19 mouse cellular contexts compared by ENCODE assay signal in genomic region chr7:49545706-49546097, GRCm38 (mm10).
DNase-seq lines count a peak whose midpoint lies in the region; ATAC-seq and TF ChIP-seq lines count a peak whose summit lies in the region.
"Had no signal": no experiment of that assay in that cellular context is flagged by ENCODE, and none has a peak within 500 bp of the region (broad histone marks: within the 10 kb centered on the region; RNA-seq: fewer than 3 reads in every experiment).

No protein-coding gene starts in this region.

- no peaks in the 10 kb centered on the region for H3K9me3 ChIP-seq in heart, embryonic 10.5 days
- H3K9me3 ChIP-seq in hindbrain, embryonic 10.5 days, result no peaks in the 10 kb centered on the region
- no peaks in the 10 kb centered on the region for H3K9me3 ChIP-seq in hindbrain, embryonic 12.5 days (replicated peaks)
- H3K9me3 ChIP-seq in midbrain, embryonic 10.5 days (replicated peaks), result no peaks in the 10 kb centered on the region
- no peaks in the 10 kb centered on the region for H3K9me3 ChIP-seq in midbrain, postnatal 0 days (ENCODE audit: low read length)
- no peaks in the 10 kb centered on the region for H3K9me3 ChIP-seq in embryonic facial prominence, embryonic 10.5 days
- H3K9me3 ChIP-seq: neural tube, embryonic 13.5 days; stomach, embryonic 15.5 days had no signal

- H3K27ac ChIP-seq in heart, embryonic 10.5 days, result peak overlapping the region; percentile 89
- peak overlapping the region; percentile 79; the same call in 1 of the 2 replicates for H3K27ac ChIP-seq in hindbrain, embryonic 10.5 days
- no peak overlapping the region for H3K27ac ChIP-seq in hindbrain, embryonic 12.5 days
- peak overlapping the region; percentile 78; the same call in 1 of the 2 replicates for H3K27ac ChIP-seq in midbrain, embryonic 10.5 days (replicated peaks)
- H3K27ac ChIP-seq in midbrain, postnatal 0 days (ENCODE audit: low read depth, low read length), result no peak overlapping the region
- peak overlapping the region; percentile 73; the same call in 1 of the 2 replicates for H3K27ac ChIP-seq in embryonic facial prominence, embryonic 10.5 days (replicated peaks)
- H3K27ac ChIP-seq: kidney, postnatal 0 days had no signal

- H3K36me3 ChIP-seq in heart, embryonic 10.5 days, result peaks cover 51% of the 10 kb centered on the region
- H3K36me3 ChIP-seq in hindbrain, embryonic 10.5 days, result peaks cover 45% of the 10 kb centered on the region
- H3K36me3 ChIP-seq in hindbrain, embryonic 12.5 days, result peaks cover 27% of the 10 kb centered on the region
- peaks cover 34% of the 10 kb centered on the region for H3K36me3 ChIP-seq in midbrain, embryonic 10.5 days
- H3K36me3 ChIP-seq in midbrain, postnatal 0 days (ENCODE audit: insufficient read depth, low read length), result peaks cover 18% of the 10 kb centered on the region
- peaks cover 32% of the 10 kb centered on the region for H3K36me3 ChIP-seq in embryonic facial prominence, embryonic 10.5 days (replicated peaks)

- peaks cover 53% of the 10 kb centered on the region for H3K4me1 ChIP-seq in heart, embryonic 10.5 days
- H3K4me1 ChIP-seq in hindbrain, embryonic 10.5 days (replicated peaks), result peaks cover 26% of the 10 kb centered on the region
- peaks cover 14% of the 10 kb centered on the region for H3K4me1 ChIP-seq in hindbrain, embryonic 12.5 days
- H3K4me1 ChIP-seq in midbrain, embryonic 10.5 days, result peaks cover 19% of the 10 kb centered on the region
- no peaks in the 10 kb centered on the region for H3K4me1 ChIP-seq in midbrain, postnatal 0 days (ENCODE audit: insufficient read depth, low read length)
- peaks cover 20% of the 10 kb centered on the region for H3K4me1 ChIP-seq in embryonic facial prominence, embryonic 10.5 days

- no peak for ATAC-seq in hindbrain, embryonic 12.5 days (ENCODE audit: low FRiP score)
- ATAC-seq in midbrain, postnatal 0 days (ENCODE audit: low FRiP score), result no peak

- no peaks in the 10 kb centered on the region for H3K27me3 ChIP-seq in heart, embryonic 10.5 days (ENCODE audit: insufficient read depth, poor library complexity, severe bottlenecking)
- no peaks in the 10 kb centered on the region for H3K27me3 ChIP-seq in hindbrain, embryonic 10.5 days (ENCODE audit: insufficient read depth, poor library complexity, severe bottlenecking)
- no peaks in the 10 kb centered on the region for H3K27me3 ChIP-seq in hindbrain, embryonic 12.5 days
- no peaks in the 10 kb centered on the region; the same call in 1 of the 2 replicates for H3K27me3 ChIP-seq in midbrain, embryonic 10.5 days (ENCODE audit: low read depth, poor library complexity, severe bottlenecking)
- H3K27me3 ChIP-seq in midbrain, postnatal 0 days (ENCODE audit: insufficient read depth, low read length), result no peaks in the 10 kb centered on the region
- H3K27me3 ChIP-seq in embryonic facial prominence, embryonic 10.5 days (replicated peaks; ENCODE audit: low read depth, poor library complexity, severe bottlenecking), result no peaks in the 10 kb centered on the region
- H3K27me3 ChIP-seq: neural tube, embryonic 13.5 days; stomach, embryonic 15.5 days had no signal

- intact Hi-C loops in heart, postnatal 10 days (cut with DNase I), result no loop called here

- WGBS in heart, embryonic 10.5 days, result 54% methylated on average over 15 of the region's 15 CpGs
- WGBS in hindbrain, embryonic 10.5 days, result 78% methylated on average over 15 of the region's 15 CpGs
- WGBS in hindbrain, embryonic 12.5 days, result 79% methylated on average over 15 of the region's 15 CpGs
- 77% methylated on average over 15 of the region's 15 CpGs for WGBS in midbrain, embryonic 10.5 days
- 68% methylated on average over 15 of the region's 15 CpGs for WGBS in midbrain, postnatal 0 days
- 73% methylated on average over 15 of the region's 15 CpGs for WGBS in embryonic facial prominence, embryonic 10.5 days

- no peak for DNase-seq in heart, embryonic 10.5 days (ENCODE audit: low spot score)
- DNase-seq in heart, postnatal 10 days, result no peak
- no peak for DNase-seq in hindbrain, embryonic 10.5 days (ENCODE audit: low spot score)
- DNase-seq in midbrain, embryonic 10.5 days (ENCODE audit: low spot score), result no peak
- no peak for DNase-seq in midbrain, postnatal 0 days (ENCODE audit: low spot score)
- no peak for DNase-seq in embryonic facial prominence, embryonic 10.5 days (ENCODE audit: low spot score)
- no peak for DNase-seq in thymus, postnatal 10 days (ENCODE audit: low spot score in 2 of 2)
- DNase-seq: adrenal gland, postnatal 25 days; cerebellum, adult 11-12 months; cerebellum, postnatal 14 days; gastrocnemius, postnatal 14 days; kidney, adult 11 months; left cerebral cortex, postnatal 4 days; liver; lung, postnatal 36 days had no signal

- H3K4me2 ChIP-seq in hindbrain, embryonic 12.5 days (replicated peaks), result no peak overlapping the region
- no peak overlapping the region for H3K4me2 ChIP-seq in midbrain, postnatal 0 days (ENCODE audit: low read depth, low read length, poor library complexity, severe bottlenecking)
- H3K4me2 ChIP-seq: neural tube, embryonic 13.5 days; stomach, embryonic 15.5 days had no signal

- no peak overlapping the region for H3K9ac ChIP-seq in hindbrain, embryonic 12.5 days
- H3K9ac ChIP-seq in midbrain, postnatal 0 days (replicated peaks; ENCODE audit: low read length, poor library complexity, severe bottlenecking), result no peak overlapping the region
- H3K9ac ChIP-seq: neural tube, embryonic 13.5 days; stomach, embryonic 15.5 days had no signal

- no peak for TF ChIP-seq CTCF in midbrain, postnatal 0 days (IDR thresholded peaks at IDR 0.05)

- peak overlapping the region; percentile 24; the same call in 1 of the 2 replicates for H3K4me3 ChIP-seq in heart, embryonic 10.5 days
- H3K4me3 ChIP-seq in hindbrain, embryonic 10.5 days, result no peak overlapping the region
- H3K4me3 ChIP-seq in hindbrain, embryonic 12.5 days, result no peak overlapping the region
- H3K4me3 ChIP-seq in midbrain, embryonic 10.5 days, result no peak overlapping the region
- no peak overlapping the region for H3K4me3 ChIP-seq in midbrain, postnatal 0 days (ENCODE audit: low read depth, low read length)
- H3K4me3 ChIP-seq in embryonic facial prominence, embryonic 10.5 days, result no peak overlapping the region
- H3K4me3 ChIP-seq: neural tube, embryonic 13.5 days; stomach, embryonic 15.5 days had no signal

Comparison
In these comparisons a context has a peak if more than half of its experiments do, and no peak if none do; other contexts are left out.
1. H3K27ac ChIP-seq: peak in heart, embryonic 10.5 days (single experiment), hindbrain, embryonic 10.5 days (single experiment), midbrain, embryonic 10.5 days (single experiment) and embryonic facial prominence, embryonic 10.5 days (single experiment); none in hindbrain, embryonic 12.5 days (single experiment) and midbrain, postnatal 0 days (single experiment).